Mouse (Mus musculus) embryonic facial prominence, embryonic 10.5 days (tissue): Measurements from ENCODE around the gene Plxna2. TPM values are rescaled to one million over a fixed set of nuclear protein-coding genes. Genes with fewer than 3 reads are reported as not detected.
A peak's percentile ranks its signal among the peaks of the same experiment; 100 is the strongest.

Experiments
- DNase-seq: peaks from one replicate; pipeline ENCODE4 v3.0.0-alpha.2; 2017; ENCODE audit warnings: low spot score
- H3K27ac ChIP-seq: fragments of 300-500 bp; sonication (generic); replicated peaks from 2 replicates; pipeline ENCODE4 v1.5.1; 2016; ENCODE audit warnings: mild to moderate bottlenecking
- H3K27me3 ChIP-seq: fragments of 300-500 bp; sonication (generic); replicated peaks from 2 replicates; pipeline ENCODE4 v1.6.1; 2016; ENCODE audit warnings: low read depth, mild to moderate bottlenecking; ENCODE audit not compliant: poor library complexity, severe bottlenecking
- H3K36me3 ChIP-seq: fragments of 300-500 bp; sonication (generic); replicated peaks from 2 replicates; pipeline ENCODE4 v1.6.1; 2016; ENCODE audit warnings: mild to moderate bottlenecking, moderate library complexity
- H3K4me1 ChIP-seq: fragments of 300-500 bp; sonication (generic); 2 replicates; pipeline ENCODE4 v1.6.1; 2016
- H3K4me3 ChIP-seq: fragments of 300-500 bp; sonication (generic); 2 replicates; pipeline ENCODE4 v1.5.1; 2016; ENCODE audit warnings: mild to moderate bottlenecking, moderate library complexity
- H3K9me3 ChIP-seq: fragments of 300-500 bp; sonication (generic); 2 replicates; pipeline ENCODE4 v1.6.1; 2016; ENCODE audit warnings: mild to moderate bottlenecking
- WGBS: fragments of 180-500 bp; shearing (Covaris S2); methylation state at CpG from one replicate; pipeline ENCODE4 v1.1.7; 2016; 5-methylcytosine and 5-hydroxymethylcytosine counted together
- polyA plus RNA-seq: library from polyadenylated mRNA; unstranded; fragments of >200 nt; fragmentation: Nextera tagmentation; extraction: Ambion mirVana; gene quantifications from 2 replicates; pipeline ENCODE4 v1.2.1, GENCODE M21; 2016

The Plxna2 gene
- polyA plus RNA-seq, 1 experiment from 2014 or later, result 12.9 TPM

DNA sequence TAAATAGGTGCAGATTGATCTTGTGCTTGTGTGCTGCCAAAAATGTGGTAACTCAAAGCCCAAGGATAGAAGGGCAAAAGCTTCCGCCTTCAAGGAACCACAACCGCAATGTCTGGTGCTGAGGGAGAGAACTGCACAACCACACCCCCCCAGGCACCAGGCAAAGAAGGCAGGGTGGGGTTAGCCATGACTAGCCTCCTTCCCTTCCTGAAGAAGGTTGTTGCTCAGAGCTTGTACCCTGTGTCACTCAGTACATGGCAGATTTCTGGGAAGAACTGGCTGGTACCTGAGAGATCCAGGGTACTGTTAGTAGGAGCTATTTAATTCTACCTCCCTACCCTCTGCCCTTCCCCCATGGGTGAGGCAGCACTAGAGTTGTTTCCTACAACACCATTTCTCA lies 8.1 kb downstream of the Plxna2 start:
- peaks cover 11% of the 10 kb centered on the region for H3K27me3 ChIP-seq
- H3K4me1 ChIP-seq, result peaks cover 98% of the 10 kb centered on the region
- no peaks in the 10 kb centered on the region for H3K36me3 ChIP-seq
- H3K9me3 ChIP-seq, result no peaks in the 10 kb centered on the region
- WGBS, result 87% methylated on average over 2 of the region's 2 CpGs
- no peak for DNase-seq
- no peak overlapping the region for H3K27ac ChIP-seq
- H3K4me3 ChIP-seq, result no peak overlapping the region

DNA sequence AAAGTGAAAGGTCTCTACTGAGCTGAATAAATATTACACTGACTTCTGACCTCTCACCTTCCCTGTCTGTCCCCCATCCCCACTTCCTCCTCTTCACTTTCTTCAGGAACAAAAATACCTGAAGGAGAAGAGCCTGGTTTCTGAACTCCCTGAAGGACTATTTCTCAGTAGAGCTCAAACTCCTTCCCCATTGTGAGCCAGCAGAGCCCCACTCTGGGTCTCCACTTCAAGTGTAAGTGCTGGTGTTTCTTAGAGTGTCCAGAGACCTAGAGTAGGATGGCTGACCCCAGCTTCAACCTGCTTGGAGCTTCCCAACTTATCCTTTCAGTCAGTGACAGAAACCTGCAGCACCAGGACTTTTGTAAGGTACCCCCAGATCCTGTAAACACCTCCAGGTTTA lies 9.3 kb downstream of the Plxna2 start:
- Histone ChIP-seq H3K27me3 (peaks cover 6% of the 10 kb centered on the region; the same call in 1 of the 2 replicates), H3K27ac (peak overlapping the region; percentile 30), H3K4me3 (no peak overlapping the region), H3K36me3 (no peaks in the 10 kb centered on the region), H3K4me1 (peaks cover 98% of the 10 kb centered on the region), H3K9me3 (no peaks in the 10 kb centered on the region)
- no peak for DNase-seq

DNA sequence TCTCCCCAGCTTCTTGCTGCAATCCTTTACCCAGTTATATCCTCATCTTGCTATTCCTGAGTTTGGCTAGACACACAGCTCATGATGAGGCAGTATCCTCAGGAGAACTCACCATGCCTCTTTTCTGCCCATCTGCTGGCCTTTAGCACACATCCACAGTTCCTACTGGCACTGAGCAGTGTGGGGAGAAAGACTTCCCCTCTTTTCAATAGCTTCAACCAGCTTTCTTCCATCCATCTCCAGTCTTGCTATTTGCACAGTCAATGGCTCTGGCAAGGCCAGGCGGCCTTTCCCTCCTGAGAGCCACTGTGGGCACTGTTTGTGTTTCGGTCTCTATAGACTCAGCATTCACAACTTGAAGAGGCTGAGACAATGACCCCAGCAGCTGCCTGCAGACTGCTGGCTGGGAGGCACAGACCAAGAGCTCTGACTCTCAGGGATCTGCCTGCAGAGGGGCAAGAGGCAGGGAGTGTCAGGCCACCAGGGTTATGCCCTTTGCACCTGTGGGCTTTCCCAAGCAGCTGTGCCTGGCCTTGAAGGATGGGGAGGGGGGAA lies 11.2 kb downstream of the Plxna2 start:
- Histone ChIP-seq H3K9me3 (no peaks in the 10 kb centered on the region), H3K4me1 (peaks cover 80% of the 10 kb centered on the region), H3K27me3 (no peaks in the 10 kb centered on the region; the same call in 1 of the 2 replicates), H3K4me3 (no peak overlapping the region), H3K36me3 (no peaks in the 10 kb centered on the region), H3K27ac (peak overlapping the region; percentile 5)
- DNase-seq, result peak; percentile 56
- 15% methylated on average over 2 of the region's 2 CpGs for WGBS

DNA sequence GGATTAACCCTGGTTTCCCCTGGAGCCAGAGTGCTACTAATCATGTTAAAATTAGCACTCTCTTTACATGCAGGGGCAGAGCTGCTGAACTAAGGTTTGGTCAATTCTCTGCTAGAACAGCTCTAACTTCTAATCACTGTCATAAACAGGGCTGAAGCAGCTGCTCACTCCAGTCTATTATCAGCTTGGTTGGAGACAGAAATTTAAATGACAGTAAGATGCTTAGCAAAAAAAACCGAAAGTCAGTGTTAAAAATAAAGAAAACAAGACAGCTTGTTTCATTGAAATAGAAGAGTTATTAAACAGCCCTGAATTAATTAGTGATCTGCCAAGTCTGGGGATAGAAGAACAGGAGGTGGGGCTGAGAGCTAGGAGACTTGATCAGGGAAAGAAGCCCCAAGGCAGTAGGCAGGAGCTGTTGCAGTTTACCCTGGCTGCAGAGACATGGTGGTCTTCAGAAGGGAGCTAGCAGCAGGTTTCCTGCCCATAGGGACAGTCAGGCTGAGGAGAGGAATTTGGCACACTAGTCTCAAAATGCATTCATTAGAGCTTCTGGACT lies 12.6 kb downstream of the Plxna2 start:
- WGBS, result 47% methylated on average over 1 of the region's 1 CpGs
- no peaks in the 10 kb centered on the region for H3K9me3 ChIP-seq
- peaks cover 78% of the 10 kb centered on the region for H3K4me1 ChIP-seq
- H3K27me3 ChIP-seq, result no peaks in the 10 kb centered on the region
- H3K4me3 ChIP-seq, result no peak overlapping the region
- DNase-seq, result no peak
- no peak overlapping the region for H3K27ac ChIP-seq
- no peaks in the 10 kb centered on the region for H3K36me3 ChIP-seq

DNA sequence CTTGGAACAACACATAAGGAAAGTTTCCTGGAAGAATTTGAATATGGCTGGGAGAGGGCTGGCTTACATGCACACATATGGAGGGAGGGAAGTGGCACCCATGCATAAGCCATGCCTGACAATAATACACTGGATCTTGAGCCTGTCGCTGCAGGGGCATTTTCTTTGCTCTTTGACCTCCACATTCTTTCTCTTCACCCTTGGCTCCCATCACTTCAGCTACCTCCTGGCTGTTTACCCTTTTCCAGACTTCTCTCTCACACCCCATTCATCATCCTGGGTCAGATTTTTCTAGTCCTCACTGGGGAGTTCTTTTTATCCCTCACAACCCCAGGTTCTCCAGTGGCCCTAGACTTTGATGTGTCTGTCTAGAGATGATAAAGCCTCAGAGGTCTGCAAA lies 13.6 kb downstream of the Plxna2 start:
- Histone ChIP-seq H3K4me3 (no peak overlapping the region), H3K27ac (no peak overlapping the region), H3K4me1 (peaks cover 78% of the 10 kb centered on the region), H3K27me3 (no peaks in the 10 kb centered on the region), H3K36me3 (no peaks in the 10 kb centered on the region), H3K9me3 (no peaks in the 10 kb centered on the region)
- WGBS, result 17% methylated on average over 1 of the region's 1 CpGs
- DNase-seq, result no peak

DNA sequence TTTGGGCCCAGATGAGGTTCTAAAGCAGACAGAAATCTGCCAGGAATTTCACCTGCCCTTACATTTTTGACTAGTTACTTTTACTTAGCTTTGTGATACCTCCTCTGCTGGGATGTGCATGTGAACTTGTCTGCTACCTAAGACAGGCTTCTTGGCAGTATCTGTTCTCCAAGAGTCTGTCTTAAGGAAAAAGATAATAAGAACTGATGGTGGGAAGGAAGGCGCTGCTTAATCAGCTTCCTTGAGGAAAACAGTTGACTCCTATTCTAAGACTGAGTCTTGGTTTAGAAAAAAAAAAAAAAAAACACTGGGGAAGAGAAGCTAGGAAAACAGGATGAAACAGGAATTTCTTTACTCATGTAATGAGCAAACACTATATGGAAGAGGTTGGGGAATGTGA lies 14.0 kb downstream of the Plxna2 start:
- WGBS, result 84% methylated on average over 1 of the region's 1 CpGs
- Histone ChIP-seq H3K4me3 (no peak overlapping the region), H3K4me1 (peaks cover 78% of the 10 kb centered on the region), H3K36me3 (no peaks in the 10 kb centered on the region), H3K9me3 (no peaks in the 10 kb centered on the region), H3K27ac (no peak overlapping the region), H3K27me3 (no peaks in the 10 kb centered on the region)
- no peak for DNase-seq

DNA sequence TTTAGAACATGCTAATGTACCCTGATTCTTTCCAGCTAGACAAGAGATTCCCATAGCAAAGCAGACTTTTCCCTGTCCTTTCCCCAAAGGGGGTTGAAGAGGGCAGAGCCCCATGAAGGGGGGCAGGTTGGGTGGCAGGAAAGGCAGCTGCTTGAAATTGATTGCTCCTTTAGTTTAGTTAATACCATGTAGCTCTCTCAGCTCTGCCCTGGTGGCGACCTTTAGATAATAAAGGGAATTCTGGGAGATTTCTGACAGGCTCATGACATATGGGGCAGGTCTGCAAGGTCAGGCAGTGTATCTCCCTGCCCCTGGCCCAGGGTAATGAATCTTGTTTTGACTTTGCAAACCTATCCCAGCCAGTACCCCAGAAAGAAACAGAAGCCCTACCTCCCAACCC lies 17.4 kb downstream of the Plxna2 start:
- DNase-seq, result no peak
- H3K4me1 ChIP-seq, result peaks cover 57% of the 10 kb centered on the region

DNA sequence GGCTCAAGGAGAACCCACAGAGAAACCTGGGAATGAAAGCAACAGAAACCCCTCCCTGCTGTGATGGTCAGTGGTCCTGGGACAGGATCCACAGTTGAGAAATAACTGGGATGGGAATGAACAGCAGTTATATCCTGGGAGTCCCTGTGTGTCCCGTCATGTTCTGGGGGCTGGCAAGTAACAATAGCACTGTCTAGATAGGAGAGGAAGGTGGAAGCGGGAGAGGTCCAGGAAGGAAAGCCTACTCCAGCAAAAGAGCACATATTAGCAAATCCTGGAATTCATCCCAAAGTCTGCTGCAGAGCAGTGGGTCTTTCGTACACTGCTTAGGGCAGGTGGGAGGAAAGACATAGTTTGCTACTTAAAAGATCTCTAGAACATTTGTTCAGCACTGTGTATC lies 17.9 kb downstream of the Plxna2 start:
- Histone ChIP-seq H3K4me1 (peaks cover 56% of the 10 kb centered on the region), H3K9me3 (no peaks in the 10 kb centered on the region), H3K27ac (peak overlapping the region; percentile 40; the same call in 1 of the 2 replicates), H3K36me3 (no peaks in the 10 kb centered on the region), H3K4me3 (no peak overlapping the region), H3K27me3 (no peaks in the 10 kb centered on the region)
- no peak for DNase-seq
- WGBS, result 77% methylated on average over 3 of the region's 3 CpGs

More for the DNA sequence above, 17.4 kb downstream of the Plxna2 start:
- Histone ChIP-seq H3K36me3 (no peaks in the 10 kb centered on the region), H3K27me3 (no peaks in the 10 kb centered on the region), H3K4me3 (no peak overlapping the region), H3K27ac (peak overlapping the region; percentile 51; the same call in 1 of the 2 replicates), H3K9me3 (no peaks in the 10 kb centered on the region)
- WGBS, result 38% methylated on average over 1 of the region's 1 CpGs

DNA sequence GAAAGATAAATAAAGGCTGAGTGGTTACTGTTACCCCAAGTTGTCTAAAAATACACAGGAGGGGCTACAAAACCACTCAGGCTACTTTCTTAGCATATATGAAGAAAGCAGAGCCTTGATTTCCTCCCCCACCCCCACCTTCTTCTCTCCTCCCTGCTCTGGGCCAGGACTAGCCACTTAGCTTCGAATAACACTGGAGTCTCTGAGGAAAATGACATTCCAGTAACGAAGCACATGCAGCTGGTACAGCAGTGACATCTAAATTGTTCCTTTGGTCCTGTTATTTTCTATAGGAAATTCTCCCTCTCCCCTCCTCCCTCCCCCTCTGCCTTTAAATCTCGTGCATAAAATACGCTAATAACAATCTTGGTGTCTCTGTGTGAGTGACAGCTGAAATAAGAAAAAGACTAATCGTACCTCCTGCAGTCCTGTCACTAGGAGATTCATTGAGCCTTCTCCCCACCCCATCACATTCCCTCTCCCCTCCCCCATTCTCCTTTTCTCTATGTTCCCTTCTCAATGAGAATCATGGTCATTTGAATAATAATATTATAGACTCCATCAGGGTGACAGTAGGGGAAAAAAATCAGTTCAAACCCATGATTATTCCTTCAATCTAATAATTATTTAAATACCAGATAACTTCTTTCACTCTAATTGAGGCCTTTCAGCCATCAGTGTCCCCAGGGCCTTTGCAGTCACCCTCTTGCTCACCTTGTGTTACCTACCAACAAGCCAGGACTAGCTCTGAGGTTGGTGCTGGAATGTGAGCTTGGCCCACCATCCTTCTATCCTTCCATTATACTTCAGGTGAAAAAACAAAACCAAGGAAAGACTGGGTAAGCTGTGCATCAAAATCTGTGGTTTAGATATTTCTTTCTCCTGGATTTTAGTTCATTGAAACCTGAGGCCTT lies 19.6 kb downstream of the Plxna2 start:
- DNase-seq, result no peak
- H3K27me3 ChIP-seq, result no peaks in the 10 kb centered on the region
- H3K27ac ChIP-seq, result 0 out of 2 replicates have a peak overlapping the region, but pooled peaks have one; percentile 35
- WGBS, result 15% methylated on average over 5 of the region's 5 CpGs
- peaks cover 57% of the 10 kb centered on the region for H3K4me1 ChIP-seq
- no peak overlapping the region for H3K4me3 ChIP-seq
- H3K9me3 ChIP-seq, result no peaks in the 10 kb centered on the region
- no peaks in the 10 kb centered on the region for H3K36me3 ChIP-seq

DNA sequence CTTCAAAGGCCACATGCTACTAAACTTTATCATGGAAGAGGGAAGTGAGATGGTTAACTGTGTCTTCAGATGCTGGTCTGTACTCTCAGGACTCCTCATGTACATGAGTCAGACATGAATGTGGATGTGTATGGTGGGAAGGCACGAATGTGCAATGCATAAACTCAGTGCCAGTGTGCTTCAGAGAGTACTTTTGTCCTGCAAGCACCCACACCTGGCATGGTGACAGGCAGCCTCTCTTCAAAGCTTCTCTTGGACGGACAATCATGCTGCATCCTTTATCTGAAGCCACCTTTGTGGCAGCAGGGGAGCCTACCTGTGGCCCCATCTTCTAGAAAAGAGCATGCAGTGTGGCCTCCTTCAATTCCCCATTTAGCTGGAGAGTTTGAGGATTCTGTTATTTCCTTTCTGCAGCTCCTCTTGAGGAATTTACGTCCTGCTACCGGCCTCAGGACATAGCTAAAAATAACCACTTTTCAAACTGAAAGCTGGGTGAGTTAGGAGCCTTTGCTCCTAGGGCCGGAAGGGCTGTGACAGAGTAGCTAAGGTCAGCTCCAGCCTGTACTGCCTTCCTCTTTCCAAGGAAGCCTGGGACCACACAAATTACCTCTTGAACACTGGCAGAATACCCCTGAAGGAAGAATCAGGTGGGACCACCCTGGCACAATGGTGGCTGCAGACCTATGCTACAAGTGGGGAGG lies 23.7 kb downstream of the Plxna2 start:
- Histone ChIP-seq H3K4me3 (no peak overlapping the region), H3K4me1 (peaks cover 36% of the 10 kb centered on the region), H3K9me3 (no peaks in the 10 kb centered on the region), H3K27me3 (no peaks in the 10 kb centered on the region), H3K27ac (no peak overlapping the region), H3K36me3 (peaks cover 24% of the 10 kb centered on the region)
- 47% methylated on average over 5 of the region's 5 CpGs for WGBS
- DNase-seq, result no peak

DNA sequence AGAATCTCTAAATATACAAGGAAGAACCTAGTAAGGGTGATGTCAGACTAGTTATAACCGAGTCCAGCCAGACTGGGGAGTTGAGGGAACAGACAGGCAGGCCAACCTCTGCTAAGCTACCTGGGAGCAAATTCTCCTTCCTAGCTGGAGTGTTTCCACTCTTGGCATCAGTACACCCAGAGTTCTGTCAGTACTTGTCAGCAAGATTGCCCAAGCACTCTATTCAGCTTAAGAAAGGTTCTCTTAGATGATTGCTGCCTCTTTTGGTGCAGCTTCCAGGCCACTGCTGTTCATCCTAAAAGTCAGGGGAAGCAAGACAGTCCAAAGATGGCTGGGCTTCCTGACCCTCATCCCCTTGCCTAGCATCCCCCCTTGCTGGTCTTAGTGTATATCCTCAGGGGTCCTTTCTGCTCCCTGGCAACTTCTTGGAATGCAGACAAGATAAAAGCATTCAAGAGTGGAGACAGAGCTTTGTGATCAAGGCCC lies 24.3 kb downstream of the Plxna2 start:
- WGBS, result 66% methylated on average over 1 of the region's 1 CpGs
- Histone ChIP-seq H3K27me3 (no peaks in the 10 kb centered on the region), H3K36me3 (peaks cover 30% of the 10 kb centered on the region), H3K4me3 (no peak overlapping the region), H3K27ac (no peak overlapping the region), H3K9me3 (no peaks in the 10 kb centered on the region), H3K4me1 (peaks cover 30% of the 10 kb centered on the region)
- DNase-seq, result no peak

DNA sequence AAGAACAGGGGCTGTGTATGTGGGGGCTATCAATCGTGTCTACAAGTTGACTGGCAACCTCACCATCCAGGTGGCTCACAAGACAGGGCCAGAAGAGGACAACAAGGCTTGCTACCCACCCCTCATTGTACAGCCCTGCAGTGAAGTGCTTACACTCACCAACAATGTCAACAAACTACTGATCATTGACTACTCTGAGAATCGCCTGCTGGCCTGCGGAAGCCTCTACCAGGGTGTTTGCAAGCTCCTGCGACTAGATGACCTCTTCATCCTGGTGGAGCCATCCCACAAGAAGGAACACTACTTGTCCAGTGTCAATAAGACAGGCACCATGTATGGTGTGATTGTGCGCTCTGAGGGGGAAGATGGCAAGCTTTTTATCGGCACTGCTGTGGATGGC lies 25.9 kb downstream of the Plxna2 start:
- H3K4me3 ChIP-seq, result no peak overlapping the region
- H3K36me3 ChIP-seq, result peaks cover 44% of the 10 kb centered on the region
- no peak for DNase-seq
- no peak overlapping the region for H3K27ac ChIP-seq
- peaks cover 22% of the 10 kb centered on the region for H3K4me1 ChIP-seq
- H3K9me3 ChIP-seq, result no peaks in the 10 kb centered on the region
- no peaks in the 10 kb centered on the region for H3K27me3 ChIP-seq
- WGBS, result 91% methylated on average over 6 of the region's 6 CpGs
